Mouse (Mus musculus) forebrain, embryonic 14.5 days (tissue): ENCODE data around the gene Bcl2a1a. TPM values are rescaled to one million over a fixed set of nuclear protein-coding genes. Genes with fewer than 3 reads are reported as not detected.
"Not testable (repeated sequence)": the region's sequence is repeated elsewhere in the genome, so short reads cannot be mapped to it uniquely, and the experiment has no call there.

Experiments
- ATAC-seq: fragments of 200-750 bp; cut with Nextera tagmentation; 2 replicates; pipeline ENCODE4 v1.8.0; 2017; ENCODE audit warnings: mild to moderate bottlenecking, moderate library complexity
- DNase-seq: peaks from one replicate; pipeline ENCODE4 v3.0.0-alpha.2; 2015; ENCODE audit warnings: low spot score
- H3K27ac ChIP-seq: fragments of 300-500 bp; sonication (generic); 2 replicates; pipeline ENCODE4 v1.5.1; 2014; ENCODE audit warnings: low read depth, mild to moderate bottlenecking, control low read depth, low read length, moderate library complexity
- H3K27me3 ChIP-seq: fragments of 300-500 bp; sonication (generic); replicated peaks from 2 replicates; pipeline ENCODE4 v1.6.1; 2014; ENCODE audit warnings: low read length, control low read depth, mixed read lengths; ENCODE audit not compliant: control insufficient read depth, insufficient read depth
- H3K36me3 ChIP-seq: fragments of 300-500 bp; sonication (generic); 2 replicates; pipeline ENCODE4 v1.6.1; 2014; ENCODE audit warnings: low read length, control low read depth; ENCODE audit not compliant: control insufficient read depth, insufficient read depth
- H3K4me1 ChIP-seq: fragments of 300-500 bp; sonication (generic); 2 replicates; pipeline ENCODE4 v1.6.1; 2014; ENCODE audit warnings: antibody characterized with exemption, low read length, control low read depth; ENCODE audit not compliant: control insufficient read depth, insufficient read depth
- H3K4me2 ChIP-seq: fragments of 300-500 bp; sonication (generic); 2 replicates; pipeline ENCODE4 v1.6.1; 2014; ENCODE audit warnings: mild to moderate bottlenecking, control low read depth, low read length
- H3K4me3 ChIP-seq: fragments of 300-500 bp; sonication (generic); 2 replicates; pipeline ENCODE4 v1.5.1; 2014; ENCODE audit warnings: low read depth, low read length, control low read depth
- H3K9ac ChIP-seq: fragments of 300-500 bp; sonication (generic); 2 replicates; pipeline ENCODE4 v1.6.1; 2014; ENCODE audit warnings: mild to moderate bottlenecking, low read length, control low read depth, moderate library complexity
- H3K9me3 ChIP-seq: fragments of 300-500 bp; sonication (generic); replicated peaks from 2 replicates; pipeline ENCODE4 v1.6.1; 2016; ENCODE audit warnings: low read length, control low read depth, mixed read lengths; ENCODE audit not compliant: control insufficient read depth
- WGBS: fragments of 180-500 bp; shearing (Covaris S2); extraction: QIAGEN DNeasy Blood & Tissue Kit; methylation state at CpG from one replicate; pipeline ENCODE4 v1.1.7; 2014; 5-methylcytosine and 5-hydroxymethylcytosine counted together
- polyA plus RNA-seq: library from polyadenylated mRNA; unstranded; fragments of >200 nt; fragmentation: Nextera tagmentation; extraction: Ambion mirVana; gene quantifications from 2 replicates; pipeline ENCODE4 v1.2.1, GENCODE M21; 2014

The Bcl2a1a gene
- not detected in 2 replicates for polyA plus RNA-seq

DNA sequence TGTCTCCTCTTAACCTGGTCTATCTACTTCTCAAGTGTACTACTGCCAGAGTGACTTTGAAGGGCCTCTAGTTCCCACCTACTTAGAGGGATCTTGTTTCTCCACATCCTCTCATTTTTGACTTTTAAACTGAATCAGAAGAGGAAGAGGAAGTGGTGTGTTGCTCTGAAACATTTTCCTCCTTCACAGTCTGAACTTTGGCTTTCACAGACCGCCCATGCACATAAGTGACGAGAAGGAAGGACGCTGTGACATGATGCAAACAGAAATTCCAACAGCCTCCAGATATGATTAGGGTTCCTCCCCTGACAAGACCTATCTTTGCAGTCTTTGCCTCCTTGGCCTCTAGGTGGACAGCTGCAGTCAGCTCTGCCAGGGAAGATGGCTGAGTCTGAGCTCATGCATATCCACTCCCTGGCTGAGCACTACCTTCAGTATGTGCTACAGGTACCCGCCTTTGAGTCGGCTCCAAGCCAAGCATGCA, at the start of gene Bcl2a1a:
Bcl2a1a (plus strand) TSS at position 231 of the 484 bp plus-strand sequence.
- not testable (repeated sequence) for H3K9ac ChIP-seq, H3K4me2 ChIP-seq, DNase-seq, ATAC-seq, H3K9me3 ChIP-seq, H3K4me3 ChIP-seq, H3K27ac ChIP-seq, H3K36me3 ChIP-seq, H3K4me1 ChIP-seq, H3K27me3 ChIP-seq
- whole genome bisulfite sequencing: 95% methylated on average over 5 of the region's 5 CpGs

DNA sequence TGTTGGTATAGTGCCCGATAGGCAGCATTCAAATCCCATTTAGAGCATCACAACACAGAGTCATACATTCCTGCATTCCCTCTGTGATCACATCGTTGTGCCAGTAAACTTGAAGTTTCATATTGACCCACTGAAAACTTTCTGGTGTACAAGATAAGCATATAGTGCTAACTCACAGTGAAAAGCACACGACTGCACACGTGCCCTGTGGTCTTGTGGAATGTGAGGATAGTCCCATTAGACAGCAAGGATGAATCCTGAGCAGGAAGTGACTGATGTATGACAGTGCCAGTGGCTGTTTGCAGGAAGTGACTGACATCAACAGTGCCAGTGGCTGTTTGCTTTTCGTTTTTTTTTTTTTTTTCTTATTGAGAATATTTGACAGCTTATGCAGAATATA, 40.1 kb upstream of the Bcl2a1a start:
- DNase-seq, H3K4me2 ChIP-seq, H3K27me3 ChIP-seq, ATAC-seq, H3K4me3 ChIP-seq, H3K4me1 ChIP-seq, H3K27ac ChIP-seq, H3K9me3 ChIP-seq, H3K36me3 ChIP-seq, H3K9ac ChIP-seq: not testable (repeated sequence)
- WGBS: 95% methylated on average over 4 of the region's 5 CpGs

DNA sequence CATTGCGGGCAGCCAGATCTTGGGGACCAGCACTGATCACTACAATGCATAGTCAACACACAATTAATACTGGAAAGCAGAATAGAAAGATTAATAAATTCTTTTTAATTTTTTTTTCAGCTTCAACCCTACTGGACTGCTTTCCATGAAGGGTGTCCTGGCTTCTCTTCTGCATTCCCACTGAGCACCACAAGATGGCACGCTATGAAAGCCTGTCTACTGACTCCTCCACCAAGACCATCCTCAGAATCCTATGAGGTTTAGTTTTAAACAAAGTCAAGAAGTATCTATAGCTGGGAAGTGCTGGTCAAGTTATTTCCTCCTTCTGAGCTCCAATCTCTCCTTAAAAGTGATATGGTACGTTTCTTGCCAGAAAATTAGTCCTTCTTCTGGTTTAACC, 18.4 kb upstream of the Bcl2a1a start:
- H3K9ac ChIP-seq, H3K4me2 ChIP-seq, H3K4me3 ChIP-seq, H3K27ac ChIP-seq, H3K36me3 ChIP-seq, H3K4me1 ChIP-seq, H3K27me3 ChIP-seq, DNase-seq, ATAC-seq, H3K9me3 ChIP-seq: not testable (repeated sequence)
- WGBS: 11% methylated on average over 1 of the region's 3 CpGs

DNA sequence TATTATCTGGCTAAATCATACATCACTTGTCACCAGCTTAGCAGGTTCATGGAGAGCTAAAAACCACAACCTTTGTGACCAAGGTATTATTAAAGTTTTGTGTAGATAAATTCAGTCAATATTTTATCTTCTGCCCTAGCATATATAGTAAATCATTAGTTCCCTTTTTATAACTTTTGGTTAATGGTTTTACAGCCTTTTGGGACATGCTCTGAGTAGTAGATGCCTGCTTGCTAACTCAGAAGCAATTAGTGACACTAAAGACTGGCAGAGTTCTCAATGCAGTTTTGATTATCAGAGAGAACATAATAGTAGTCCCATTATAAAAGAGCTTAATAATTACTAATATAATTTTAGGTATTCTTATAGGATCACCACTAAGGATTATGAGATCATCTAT, 5.2 kb upstream of the Bcl2a1a start:
- H3K4me1 ChIP-seq, H3K36me3 ChIP-seq, H3K4me2 ChIP-seq, H3K27ac ChIP-seq, H3K9me3 ChIP-seq, H3K4me3 ChIP-seq, ATAC-seq, H3K27me3 ChIP-seq, H3K9ac ChIP-seq, DNase-seq: not testable (repeated sequence)

DNA sequence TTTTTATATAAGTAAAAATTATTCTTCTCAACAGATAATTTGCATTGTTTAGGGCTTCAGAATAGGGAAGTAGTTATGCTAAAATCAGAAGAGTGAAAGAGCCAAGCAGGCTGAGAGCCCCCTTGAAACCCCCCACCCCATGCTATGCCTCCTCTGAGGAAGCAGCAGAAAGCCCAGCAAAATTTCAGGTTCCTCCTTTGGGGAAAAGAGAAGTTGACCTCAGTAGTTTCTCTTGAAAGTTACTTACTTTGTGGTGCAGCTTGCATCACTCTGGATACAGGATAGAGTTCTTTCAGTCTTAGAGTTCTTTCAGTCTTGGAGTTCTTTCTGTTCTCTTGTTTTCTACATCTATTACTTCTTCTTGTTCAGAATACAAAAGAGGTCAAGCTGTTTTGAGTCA, 3.5 kb upstream of the Bcl2a1a start:
- not testable (repeated sequence) for H3K4me2 ChIP-seq, H3K36me3 ChIP-seq, H3K9ac ChIP-seq, H3K4me1 ChIP-seq, H3K27me3 ChIP-seq, H3K9me3 ChIP-seq, H3K27ac ChIP-seq, H3K4me3 ChIP-seq, ATAC-seq, DNase-seq

DNA sequence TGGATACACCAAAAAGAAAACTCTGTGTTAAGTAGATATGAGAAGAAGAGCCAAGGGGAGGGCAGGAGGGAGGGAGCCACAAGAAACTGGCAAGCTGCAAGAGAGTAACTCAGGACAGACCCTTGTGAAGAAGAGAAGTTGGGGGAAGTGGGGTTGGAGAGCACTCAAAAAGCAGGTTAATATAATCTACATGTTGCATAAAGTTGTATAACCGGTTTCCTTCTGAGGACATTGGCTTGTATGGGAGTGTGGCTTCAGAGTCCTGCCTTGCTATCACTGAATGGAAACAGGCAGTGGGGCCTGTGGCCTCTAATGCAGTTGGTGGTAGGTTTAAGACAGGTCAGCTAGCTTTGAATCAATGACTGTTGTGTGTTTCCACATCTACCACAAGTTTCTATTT, 1.5 kb upstream of the Bcl2a1a start:
- H3K4me1 ChIP-seq, H3K27me3 ChIP-seq, H3K27ac ChIP-seq, H3K9ac ChIP-seq, H3K36me3 ChIP-seq, ATAC-seq, DNase-seq, H3K9me3 ChIP-seq, H3K4me2 ChIP-seq, H3K4me3 ChIP-seq: not testable (repeated sequence)
- 67% methylated on average over 1 of the region's 1 CpGs for WGBS

DNA sequence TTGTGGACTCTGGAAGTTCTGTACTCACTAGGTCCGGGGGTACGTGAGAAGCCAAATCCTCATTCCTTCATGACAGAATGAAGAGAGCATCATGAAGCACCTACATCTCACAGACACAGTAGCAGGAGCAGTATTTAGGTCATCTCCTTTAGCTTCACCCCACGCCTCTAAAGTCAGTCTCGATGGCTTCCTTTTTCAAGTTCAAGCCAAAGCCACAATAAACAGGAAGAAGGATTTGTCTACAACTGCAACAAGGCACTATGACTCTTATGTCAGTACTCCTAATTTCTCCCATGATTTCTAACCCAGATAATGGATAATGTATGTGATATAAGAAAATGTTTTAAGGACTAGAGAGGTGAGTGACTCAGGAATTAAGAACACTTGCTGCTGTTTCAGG, 665 bp upstream of the Bcl2a1a start:
- not testable (repeated sequence) for H3K9me3 ChIP-seq, H3K4me3 ChIP-seq, ATAC-seq, H3K4me2 ChIP-seq, H3K36me3 ChIP-seq, H3K9ac ChIP-seq, DNase-seq, H3K27me3 ChIP-seq, H3K27ac ChIP-seq, H3K4me1 ChIP-seq
- 100% methylated on average over 2 of the region's 4 CpGs for WGBS

DNA sequence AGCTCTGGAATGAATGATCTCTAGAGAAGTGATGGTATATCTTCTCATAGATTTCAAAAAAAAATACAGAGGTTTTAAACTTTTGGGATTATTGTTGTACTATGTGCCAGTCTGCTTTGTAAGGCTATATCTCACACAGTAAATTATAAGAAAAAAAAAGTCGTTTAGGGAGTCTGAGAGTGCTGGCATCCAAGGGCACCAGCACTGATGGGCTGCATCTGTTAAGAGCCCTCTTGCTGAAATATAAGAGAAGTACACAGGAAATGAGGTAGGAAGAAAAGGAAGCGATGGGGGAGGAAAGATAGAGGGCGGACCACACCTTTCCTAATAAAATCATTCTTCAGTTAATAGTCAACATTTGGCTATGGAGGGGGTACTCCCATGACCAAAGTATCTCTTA, 2.2 kb downstream of the Bcl2a1a start:
- Histone ChIP-seq H3K36me3 (no peaks in the 10 kb centered on the region), H3K4me3 (no peak overlapping the region), H3K9ac (no peak overlapping the region), H3K27me3 (no peaks in the 10 kb centered on the region), H3K9me3 (no peaks in the 10 kb centered on the region), H3K4me2 (no peak overlapping the region), H3K27ac (no peak overlapping the region), H3K4me1 (no peaks in the 10 kb centered on the region)
- DNase-seq: no peak
- no peak for ATAC-seq
- 81% methylated on average over 3 of the region's 3 CpGs for WGBS

DNA sequence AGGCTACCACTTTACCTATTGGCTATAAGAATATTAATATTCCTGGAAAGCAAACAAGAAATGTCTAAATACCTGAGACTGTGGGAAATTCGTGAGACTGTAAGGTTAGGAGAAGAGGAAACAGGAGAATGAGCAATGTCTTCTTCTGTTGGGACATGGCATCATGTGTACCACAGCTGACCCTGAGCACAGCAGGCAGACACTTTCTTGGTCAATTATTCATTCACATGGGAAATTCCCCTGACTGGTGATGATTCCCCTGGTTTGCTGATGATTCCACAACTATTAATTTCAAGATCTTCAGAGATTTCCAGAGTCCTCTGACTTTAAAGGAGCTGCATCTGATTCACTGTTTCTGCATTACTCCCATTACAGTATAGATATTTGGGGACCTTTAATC, 3.3 kb downstream of the Bcl2a1a start:
- 63% methylated on average over 1 of the region's 1 CpGs for WGBS
- not testable (repeated sequence) for H3K4me3 ChIP-seq, ATAC-seq, H3K4me1 ChIP-seq, DNase-seq, H3K9ac ChIP-seq, H3K27ac ChIP-seq, H3K36me3 ChIP-seq, H3K4me2 ChIP-seq, H3K27me3 ChIP-seq, H3K9me3 ChIP-seq
